Mouse (Mus musculus): ENCODE data around the gene Lsamp. TPM values are rescaled to one million over a fixed set of nuclear protein-coding genes. Genes with fewer than 3 reads are reported as not detected.

The Lsamp gene
- polyA plus RNA-seq, 1 experiment from 2014 or later: not detected

DNA sequence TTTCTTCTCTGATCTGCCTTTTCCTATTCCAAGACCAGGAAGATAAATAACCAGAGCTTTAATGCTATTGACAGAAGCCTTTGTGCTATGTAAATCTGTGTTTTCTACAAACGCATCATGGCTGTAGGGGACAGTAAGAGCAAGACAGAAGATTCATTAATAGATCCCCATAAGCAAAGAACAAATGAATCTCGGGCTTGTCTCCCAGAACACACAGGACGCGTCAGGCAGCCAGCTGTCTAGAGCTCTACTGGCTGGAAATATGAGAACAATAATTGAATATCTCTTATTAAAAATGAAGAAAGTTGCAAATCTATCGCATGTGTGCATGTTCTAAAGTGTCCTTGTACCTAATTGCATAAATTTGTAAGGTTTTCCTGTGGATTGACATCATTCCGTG, 755.6 kb downstream of the Lsamp start:
- Histone ChIP-seq H3K4me3 (ENCODE audit: inconsistent target) (no peak overlapping the region), H3K79me2 (ENCODE audit: inconsistent target) (no peaks in the 10 kb centered on the region), H3K27ac (no peak overlapping the region), H3K36me3 (ENCODE audit: inconsistent target) (no peaks in the 10 kb centered on the region)
- WGBS (ENCODE audit: missing documents): 89% methylated on average over 6 of the region's 6 CpGs

GRCm38 (mm10) chr16:40740273-40740672, 756.1 kb downstream of the Lsamp start:
- H3K4me3 ChIP-seq (ENCODE audit: inconsistent target): no peak overlapping the region
- 87% methylated on average over 8 of the region's 8 CpGs for WGBS (ENCODE audit: missing documents)

DNA sequence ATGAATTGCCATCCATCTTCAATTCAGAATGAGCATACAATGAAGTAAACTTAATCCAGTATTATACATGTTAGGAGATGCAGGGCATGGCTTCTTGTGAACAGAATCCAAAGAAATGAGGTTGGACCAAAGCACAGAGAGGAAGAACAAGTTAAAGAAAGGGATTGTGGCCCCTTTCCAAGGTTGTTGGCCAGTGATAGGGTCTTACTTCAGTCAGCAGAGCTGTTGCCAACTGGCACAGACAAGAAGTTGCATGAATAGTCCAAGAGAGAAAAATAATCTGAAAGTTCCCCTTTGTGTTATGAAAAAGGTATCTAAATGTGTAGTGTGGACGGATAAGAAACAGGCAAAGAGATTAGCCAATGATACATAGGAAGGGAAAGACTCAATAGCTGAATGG, 843.0 kb downstream of the Lsamp start:
- 77% methylated on average over 1 of the region's 1 CpGs for WGBS (ENCODE audit: missing documents)
- no peaks in the 10 kb centered on the region for H3K36me3 ChIP-seq (ENCODE audit: inconsistent target)
- H3K79me2 ChIP-seq (ENCODE audit: inconsistent target): no peaks in the 10 kb centered on the region

More at GRCm38 (mm10) chr16:40740273-40740672, 756.1 kb downstream of the Lsamp start:
- no peaks in the 10 kb centered on the region for H3K36me3 ChIP-seq (ENCODE audit: inconsistent target)
- no peak overlapping the region for H3K27ac ChIP-seq
- H3K79me2 ChIP-seq (ENCODE audit: inconsistent target): no peaks in the 10 kb centered on the region

DNA sequence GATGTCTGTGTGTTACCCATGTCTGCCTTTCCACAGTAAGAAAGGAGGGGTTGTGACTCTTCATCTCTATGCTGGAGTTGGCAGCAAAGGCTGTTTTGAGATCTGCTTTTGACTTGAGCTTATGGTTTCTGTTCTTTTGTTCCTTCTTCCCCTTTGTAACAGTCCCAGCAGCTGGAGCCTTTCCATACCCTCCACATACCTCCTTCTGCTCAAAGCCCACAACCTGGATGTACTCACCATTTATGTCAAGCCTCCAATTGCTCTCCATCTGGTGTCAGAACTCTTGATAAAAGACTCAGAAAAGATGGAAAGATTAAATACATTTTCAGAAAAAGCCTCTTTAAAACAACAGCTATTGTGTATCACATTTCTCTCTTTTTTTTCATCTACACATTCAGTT, 847.4 kb downstream of the Lsamp start:
- H3K79me2 ChIP-seq (ENCODE audit: inconsistent target): no peaks in the 10 kb centered on the region
- no peak overlapping the region for H3K4me3 ChIP-seq (ENCODE audit: inconsistent target)
- H3K27ac ChIP-seq: no peak overlapping the region

More for the DNA sequence above, 843.0 kb downstream of the Lsamp start:
- H3K27ac ChIP-seq: no peak overlapping the region
- no peak overlapping the region for H3K4me3 ChIP-seq (ENCODE audit: inconsistent target)

DNA sequence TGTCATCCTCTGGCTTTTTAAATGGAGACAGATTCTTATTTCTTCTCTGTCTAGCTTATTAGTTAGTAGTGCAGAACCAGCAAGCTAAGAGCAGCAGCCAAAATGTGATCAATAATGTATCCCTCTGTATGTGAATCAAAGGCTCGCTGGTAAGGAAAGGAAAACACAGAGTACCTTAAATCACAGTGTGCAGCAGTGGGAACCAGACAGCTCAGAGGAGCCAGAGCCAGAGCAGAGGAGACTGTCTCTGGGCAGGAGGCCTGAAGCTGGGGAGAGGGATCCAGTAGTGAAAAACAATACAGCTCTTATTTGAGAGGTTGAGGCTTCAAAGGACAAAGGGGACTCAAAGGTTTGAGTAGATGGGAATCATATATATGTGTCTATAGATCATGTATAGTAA, 857.6 kb downstream of the Lsamp start:
- Histone ChIP-seq H3K36me3 (ENCODE audit: inconsistent target) (no peaks in the 10 kb centered on the region), H3K79me2 (ENCODE audit: inconsistent target) (no peaks in the 10 kb centered on the region), H3K4me3 (ENCODE audit: inconsistent target) (no peak overlapping the region), H3K27ac (no peak overlapping the region)
- 70% methylated on average over 1 of the region's 1 CpGs for WGBS (ENCODE audit: missing documents)

More for the DNA sequence above, 847.4 kb downstream of the Lsamp start:
- H3K36me3 ChIP-seq (ENCODE audit: inconsistent target): no peaks in the 10 kb centered on the region

DNA sequence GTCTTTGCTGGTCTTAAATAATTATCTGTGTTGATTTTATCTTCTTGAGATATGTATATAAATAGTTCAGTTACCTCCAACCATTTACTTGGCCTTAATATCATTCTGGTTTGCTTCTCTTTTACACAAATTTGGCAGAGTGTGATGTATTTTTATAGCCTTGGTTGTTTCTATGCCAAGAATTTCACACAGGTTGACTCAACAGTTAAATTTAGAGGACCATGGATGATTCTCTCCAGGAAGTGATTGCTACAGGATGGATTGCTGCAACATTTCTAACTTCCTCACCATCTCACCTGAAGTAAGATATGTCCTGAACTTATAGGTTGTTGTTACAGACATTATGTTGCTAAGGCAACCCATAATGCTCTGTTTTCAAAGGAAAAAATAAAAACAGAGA, 882.6 kb downstream of the Lsamp start:
- no peaks in the 10 kb centered on the region for H3K36me3 ChIP-seq (ENCODE audit: inconsistent target)
- H3K27ac ChIP-seq: no peak overlapping the region
- H3K79me2 ChIP-seq (ENCODE audit: inconsistent target): no peaks in the 10 kb centered on the region
- no peak overlapping the region for H3K4me3 ChIP-seq (ENCODE audit: inconsistent target)

DNA sequence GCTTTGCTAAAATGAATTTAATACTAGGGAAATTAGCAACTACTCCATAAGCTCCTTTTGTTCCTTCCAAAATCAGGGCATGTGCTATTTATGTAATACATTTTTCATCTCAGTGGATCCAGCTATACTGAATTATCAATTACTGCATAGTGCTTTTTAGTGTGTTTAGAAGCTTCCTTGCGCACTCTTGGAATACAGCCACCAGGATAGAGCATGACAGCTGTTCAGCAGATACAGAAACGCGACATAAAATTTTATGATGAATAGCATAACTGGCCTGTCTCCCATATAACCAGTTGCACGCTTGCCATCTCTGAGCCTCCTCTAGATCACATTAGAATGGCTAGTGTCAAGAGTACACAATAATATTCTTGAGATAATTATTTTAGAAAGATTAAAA, 894.1 kb downstream of the Lsamp start:
- Histone ChIP-seq H3K36me3 (ENCODE audit: inconsistent target) (no peaks in the 10 kb centered on the region), H3K27ac (no peak overlapping the region), H3K4me3 (ENCODE audit: inconsistent target) (no peak overlapping the region), H3K79me2 (ENCODE audit: inconsistent target) (no peaks in the 10 kb centered on the region)
- 85% methylated on average over 4 of the region's 4 CpGs for WGBS (ENCODE audit: missing documents)

GRCm38 (mm10) chr16:40881942-40882341, 897.8 kb downstream of the Lsamp start:
- Histone ChIP-seq H3K36me3 (ENCODE audit: inconsistent target) (no peaks in the 10 kb centered on the region), H3K79me2 (ENCODE audit: inconsistent target) (no peaks in the 10 kb centered on the region), H3K27ac (no peak overlapping the region), H3K4me3 (ENCODE audit: inconsistent target) (no peak overlapping the region)
- WGBS (ENCODE audit: missing documents): 78% methylated on average over 5 of the region's 5 CpGs

GRCm38 (mm10) chr16:40891338-40891737, 907.2 kb downstream of the Lsamp start:
- no peak overlapping the region for H3K4me3 ChIP-seq (ENCODE audit: inconsistent target)
- H3K36me3 ChIP-seq (ENCODE audit: inconsistent target): no peaks in the 10 kb centered on the region
- no peaks in the 10 kb centered on the region for H3K79me2 ChIP-seq (ENCODE audit: inconsistent target)
- 80% methylated on average over 7 of the region's 7 CpGs for WGBS (ENCODE audit: missing documents)
- H3K27ac ChIP-seq: no peak overlapping the region

DNA sequence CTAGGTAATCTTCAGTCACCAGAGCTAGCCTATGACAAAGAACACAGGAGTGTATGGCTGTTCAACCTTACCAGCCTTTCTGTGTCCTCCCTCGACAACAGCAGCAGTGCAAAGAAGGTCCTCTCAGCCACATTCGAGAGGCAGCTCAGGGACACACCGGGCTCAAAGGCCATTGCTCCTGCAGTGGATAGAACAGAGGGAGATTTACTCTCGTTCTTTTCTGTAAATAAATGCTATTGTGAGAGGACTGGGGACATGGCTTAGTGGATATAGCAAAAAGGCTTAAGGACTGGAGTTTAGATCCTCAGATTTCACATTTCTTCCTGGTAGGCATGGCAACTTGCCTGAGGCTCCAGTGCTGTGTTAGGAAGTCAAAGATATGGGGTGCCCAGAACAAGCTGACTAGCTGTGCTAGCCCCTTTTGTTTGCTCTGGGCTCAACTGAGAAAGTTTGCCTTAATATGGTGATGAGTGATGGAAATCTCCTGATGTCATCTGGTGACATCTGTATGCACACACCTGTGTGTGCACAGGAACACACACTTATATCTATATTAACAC, 913.7 kb downstream of the Lsamp start:
- no peak overlapping the region for H3K4me3 ChIP-seq (ENCODE audit: inconsistent target)
- H3K79me2 ChIP-seq (ENCODE audit: inconsistent target): no peaks in the 10 kb centered on the region
- no peaks in the 10 kb centered on the region for H3K36me3 ChIP-seq (ENCODE audit: inconsistent target)
- WGBS (ENCODE audit: missing documents): 84% methylated on average over 4 of the region's 4 CpGs
- no peak overlapping the region for H3K27ac ChIP-seq

DNA sequence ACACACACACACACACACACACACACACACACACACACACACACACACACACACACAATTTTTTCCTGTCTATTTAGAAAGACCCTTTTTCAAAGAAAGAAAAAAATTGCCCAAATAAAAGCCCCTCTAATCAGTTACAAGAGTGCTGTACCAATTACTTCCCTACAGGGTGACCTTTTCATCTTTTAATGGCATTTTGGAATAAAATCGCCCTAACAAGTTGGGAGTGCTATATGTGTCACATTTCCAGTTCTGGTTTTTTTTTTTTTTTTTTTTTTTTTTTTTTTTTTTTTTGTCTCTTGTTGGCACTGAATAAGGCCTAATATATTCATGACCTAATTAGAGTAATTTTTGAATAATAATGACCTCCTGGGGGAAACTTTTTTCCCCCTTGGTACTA, 923.7 kb downstream of the Lsamp start:
- H3K27ac ChIP-seq: no peak overlapping the region
- H3K4me3 ChIP-seq (ENCODE audit: inconsistent target): no peak overlapping the region
- H3K36me3 ChIP-seq (ENCODE audit: inconsistent target): no peaks in the 10 kb centered on the region
- WGBS (ENCODE audit: missing documents): 60% methylated on average over 1 of the region's 1 CpGs
- H3K79me2 ChIP-seq (ENCODE audit: inconsistent target): no peaks in the 10 kb centered on the region

DNA sequence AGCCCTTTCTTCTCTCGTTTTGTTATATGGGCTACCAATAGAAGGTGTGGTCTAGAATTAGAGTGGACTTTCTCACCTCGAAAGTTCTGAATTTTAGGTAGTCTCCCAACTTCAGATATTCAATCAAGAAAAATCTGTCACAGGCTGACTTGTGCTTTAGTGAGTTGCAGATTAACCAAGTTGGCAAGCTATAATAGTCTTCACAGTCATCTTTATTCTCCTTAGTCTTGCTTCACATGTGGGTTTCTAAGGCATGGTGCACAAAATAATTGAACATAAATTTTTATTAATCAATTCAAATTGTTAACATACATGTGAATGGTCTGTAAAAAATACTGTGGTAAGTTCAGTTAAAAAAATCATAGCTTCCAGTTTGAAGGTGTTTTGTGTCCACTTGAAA, 930.0 kb downstream of the Lsamp start:
- Histone ChIP-seq H3K36me3 (ENCODE audit: inconsistent target) (no peaks in the 10 kb centered on the region), H3K79me2 (ENCODE audit: inconsistent target) (no peaks in the 10 kb centered on the region), H3K4me3 (ENCODE audit: inconsistent target) (no peak overlapping the region), H3K27ac (no peak overlapping the region)
- WGBS (ENCODE audit: missing documents): 67% methylated on average over 2 of the region's 2 CpGs

DNA sequence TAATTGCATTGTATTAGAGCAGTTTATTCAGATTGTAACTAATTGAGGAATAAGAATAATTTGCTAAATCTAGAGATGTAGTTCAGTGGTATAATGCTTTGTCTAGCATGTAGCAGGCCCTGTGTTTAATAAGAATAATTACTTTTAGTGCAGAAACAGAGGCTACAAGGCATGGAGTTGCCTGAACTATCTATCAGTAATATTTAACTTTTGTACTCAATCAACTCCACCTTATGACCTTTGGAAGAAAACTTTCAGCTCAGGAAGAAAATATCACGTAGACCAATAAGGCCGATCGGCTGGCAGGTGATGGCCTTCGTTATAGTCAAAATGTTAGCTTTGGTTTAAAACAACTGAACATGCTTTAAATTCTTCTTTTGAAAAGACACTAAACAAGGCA, 946.4 kb downstream of the Lsamp start:
- Histone ChIP-seq H3K4me3 (ENCODE audit: inconsistent target) (no peak overlapping the region), H3K27ac (no peak overlapping the region), H3K79me2 (ENCODE audit: inconsistent target) (no peaks in the 10 kb centered on the region), H3K36me3 (ENCODE audit: inconsistent target) (no peaks in the 10 kb centered on the region)
- WGBS (ENCODE audit: missing documents): 96% methylated on average over 4 of the region's 4 CpGs

GRCm38 (mm10) chr16:40942266-40942665, 958.1 kb downstream of the Lsamp start:
- H3K36me3 ChIP-seq (ENCODE audit: inconsistent target): no peaks in the 10 kb centered on the region
- no peak overlapping the region for H3K27ac ChIP-seq
- no peak overlapping the region for H3K4me3 ChIP-seq (ENCODE audit: inconsistent target)
- 77% methylated on average over 3 of the region's 3 CpGs for WGBS (ENCODE audit: missing documents)
- no peaks in the 10 kb centered on the region for H3K79me2 ChIP-seq (ENCODE audit: inconsistent target)

GRCm38 (mm10) chr16:40945834-40946233, 961.7 kb downstream of the Lsamp start:
- Histone ChIP-seq H3K79me2 (ENCODE audit: inconsistent target) (no peaks in the 10 kb centered on the region), H3K36me3 (ENCODE audit: inconsistent target) (no peaks in the 10 kb centered on the region), H3K27ac (no peak overlapping the region), H3K4me3 (ENCODE audit: inconsistent target) (no peak overlapping the region)
- no CpG with 5 or more reads among the region's 1 CpGs for WGBS (ENCODE audit: missing documents)

GRCm38 (mm10) chr16:40948013-40948412, 963.9 kb downstream of the Lsamp start:
- H3K27ac ChIP-seq: no peak overlapping the region
- H3K79me2 ChIP-seq (ENCODE audit: inconsistent target): no peaks in the 10 kb centered on the region
- H3K36me3 ChIP-seq (ENCODE audit: inconsistent target): no peaks in the 10 kb centered on the region
- H3K4me3 ChIP-seq (ENCODE audit: inconsistent target): no peak overlapping the region

Measured in macrophage (primary cell).